Mouse (Mus musculus) heart, adult 2 months (tissue): Measurements from ENCODE around the gene Nans. TPM values are rescaled to one million over a fixed set of nuclear protein-coding genes. Genes with fewer than 3 reads are reported as not detected.
A peak's percentile ranks its signal among the peaks of the same experiment; 100 is the strongest.

Experiments used
- DNase-seq, 2 experiments: peaks; one replicate each; pipeline ENCODE4 v3.0.0; 2021
- H3K27ac ChIP-seq: fragments of 200-600 bp; 2 replicates; pipeline ENCODE4 v1.8.1; 2022
- H3K27me3 ChIP-seq: fragments of 200-500 bp; 2 replicates; pipeline ENCODE4 v1.6.1; 2012; ENCODE audit warnings: mild to moderate bottlenecking, low read length, inconsistent platforms, mixed read lengths; ENCODE audit not compliant: control insufficient read depth, insufficient read depth
- H3K36me3 ChIP-seq: fragments of 200-500 bp; 2 replicates; pipeline ENCODE4 v1.6.1; 2012; ENCODE audit warnings: low read length, inconsistent platforms; ENCODE audit not compliant: control insufficient read depth, insufficient read depth
- H3K4me1 ChIP-seq: fragments of 200-500 bp; 2 replicates; pipeline ENCODE4 v1.6.1; 2011; ENCODE audit warnings: low read length; ENCODE audit not compliant: control insufficient read depth, insufficient read depth
- H3K4me3 ChIP-seq: fragments of 200-600 bp; 2 replicates; pipeline ENCODE4 v1.8.1; 2022
- H3K79me2 ChIP-seq: fragments of 200-500 bp; replicated peaks from 2 replicates; pipeline ENCODE4 v1.6.1; 2012; ENCODE audit warnings: mild to moderate bottlenecking, inconsistent platforms, low read length, moderate library complexity, mixed read lengths; ENCODE audit not compliant: control insufficient read depth, insufficient read depth
- H3K9ac ChIP-seq: fragments of 200-500 bp; 2 replicates; pipeline ENCODE4 v1.6.1; 2012; ENCODE audit warnings: low read depth, mild to moderate bottlenecking, control low read depth, inconsistent platforms, low read length, mixed read lengths
- CTCF ChIP-seq: fragments of 200-600 bp; IDR thresholded peaks from 2 replicates; pipeline ENCODE4 v1.8.1; 2022; ENCODE audit warnings: antibody characterized with exemption, mild to moderate bottlenecking, moderate library complexity
- EP300 ChIP-seq: fragments of 200-500 bp; IDR thresholded peaks from 2 replicates; pipeline ENCODE4 v1.6.1; 2011; ENCODE audit warnings: low read depth, low read length, control low read depth; ENCODE audit not compliant: insufficient read depth
- POLR2A ChIP-seq: fragments of 200-500 bp; IDR thresholded peaks from 2 replicates; pipeline ENCODE4 v1.6.1; 2011; ENCODE audit warnings: mild to moderate bottlenecking, low read depth, low read length, control low read depth; ENCODE audit not compliant: insufficient read depth
- WGBS: fragments of 180-500 bp; shearing (Covaris S2); methylation state at CpG from one replicate; pipeline ENCODE4 v1.1.7; 2018; 5-methylcytosine and 5-hydroxymethylcytosine counted together
- intact Hi-C: fragments of 180-260 bp; cut with DNase I; formaldehyde crosslinking; loops from one replicate; pipeline ENCODE4 v1.15.1; 2025
- polyA plus RNA-seq: library from polyadenylated mRNA; depleted of rRNA; stranded (reverse); fragments of >200 nt; gene quantifications from 2 replicates; pipeline ENCODE4 v1.2.3, GENCODE M21; 2012
- total RNA-seq, 2 experiments: library from RNA; stranded (reverse); gene quantifications; 2 replicates each; pipeline ENCODE4 v1.2.3; 2021

Gene Nans
- total and polyA plus RNA-seq, 3 experiments: 11.3 to 16.4 (median 12.0) TPM

GRCm38 (mm10) chr4:46502606-46503502, 13.8 kb downstream of the Nans start:
- 82% methylated on average over 16 of the region's 16 CpGs for WGBS
- no peak overlapping the region for H3K9ac ChIP-seq
- no peak overlapping the region for H3K4me3 ChIP-seq
- H3K36me3 ChIP-seq: no peaks in the 10 kb centered on the region
- no peak for TF ChIP-seq EP300
- no peak for TF ChIP-seq POLR2A
- TF ChIP-seq CTCF: no peak
- no peak overlapping the region for H3K27ac ChIP-seq
- intact Hi-C loops: no loop called here
- no peak for DNase-seq
- no peaks in the 10 kb centered on the region for H3K79me2 ChIP-seq
- H3K4me1 ChIP-seq: no peaks in the 10 kb centered on the region
- no peaks in the 10 kb centered on the region for H3K27me3 ChIP-seq

GRCm38 (mm10) chr4:46503881-46504280, 14.8 kb downstream of the Nans start:
- intact Hi-C loops: no loop called here
- no peaks in the 10 kb centered on the region for H3K36me3 ChIP-seq

GRCm38 (mm10) chr4:46505361-46506057, 16.5 kb downstream of the Nans start:
- Histone ChIP-seq H3K36me3 (no peaks in the 10 kb centered on the region), H3K9ac (no peak overlapping the region), H3K4me3 (no peak overlapping the region), H3K27me3 (no peaks in the 10 kb centered on the region), H3K79me2 (no peaks in the 10 kb centered on the region), H3K4me1 (no peaks in the 10 kb centered on the region), H3K27ac (no peak overlapping the region)
- WGBS: 55% methylated on average over 8 of the region's 8 CpGs
- TF ChIP-seq EP300 (no peak), CTCF (no peak), POLR2A (no peak)
- DNase-seq: no peak
- intact Hi-C loops: loop anchor here (5.0 kb wide), 2 partner anchors 97 to 147 kb away; partner anchors contain the start of genes Coro2a and Tbc1d2

More at GRCm38 (mm10) chr4:46503881-46504280, 14.8 kb downstream of the Nans start:
- H3K79me2 ChIP-seq: no peaks in the 10 kb centered on the region
- no peak for TF ChIP-seq POLR2A
- no peak for TF ChIP-seq EP300
- no peak for TF ChIP-seq CTCF
- WGBS: 77% methylated on average over 3 of the region's 3 CpGs
- no peak overlapping the region for H3K27ac ChIP-seq
- H3K9ac ChIP-seq: no peak overlapping the region
- H3K4me3 ChIP-seq: no peak overlapping the region
- no peak for DNase-seq
- no peaks in the 10 kb centered on the region for H3K27me3 ChIP-seq
- H3K4me1 ChIP-seq: no peaks in the 10 kb centered on the region

GRCm38 (mm10) chr4:46506801-46507610, 18.0 kb downstream of the Nans start:
- H3K27me3 ChIP-seq: no peaks in the 10 kb centered on the region
- no peaks in the 10 kb centered on the region for H3K79me2 ChIP-seq
- H3K9ac ChIP-seq: peak overlapping the region; percentile 90
- intact Hi-C loops: loop anchor here (5.0 kb wide), 2 partner anchors 95 to 145 kb away; partner anchors contain the start of genes Coro2a and Tbc1d2
- TF ChIP-seq POLR2A (peak; percentile 85), EP300 (0 out of 2 replicates have a peak, but pooled peaks have one; percentile 16), CTCF (no peak)
- peak overlapping the region; percentile 77 for H3K4me3 ChIP-seq
- no peaks in the 10 kb centered on the region for H3K4me1 ChIP-seq
- H3K36me3 ChIP-seq: no peaks in the 10 kb centered on the region
- WGBS: 1% methylated on average over 82 of the region's 94 CpGs
- peak; percentile 97 for DNase-seq
- H3K27ac ChIP-seq: peak overlapping the region; percentile 71

DNA sequence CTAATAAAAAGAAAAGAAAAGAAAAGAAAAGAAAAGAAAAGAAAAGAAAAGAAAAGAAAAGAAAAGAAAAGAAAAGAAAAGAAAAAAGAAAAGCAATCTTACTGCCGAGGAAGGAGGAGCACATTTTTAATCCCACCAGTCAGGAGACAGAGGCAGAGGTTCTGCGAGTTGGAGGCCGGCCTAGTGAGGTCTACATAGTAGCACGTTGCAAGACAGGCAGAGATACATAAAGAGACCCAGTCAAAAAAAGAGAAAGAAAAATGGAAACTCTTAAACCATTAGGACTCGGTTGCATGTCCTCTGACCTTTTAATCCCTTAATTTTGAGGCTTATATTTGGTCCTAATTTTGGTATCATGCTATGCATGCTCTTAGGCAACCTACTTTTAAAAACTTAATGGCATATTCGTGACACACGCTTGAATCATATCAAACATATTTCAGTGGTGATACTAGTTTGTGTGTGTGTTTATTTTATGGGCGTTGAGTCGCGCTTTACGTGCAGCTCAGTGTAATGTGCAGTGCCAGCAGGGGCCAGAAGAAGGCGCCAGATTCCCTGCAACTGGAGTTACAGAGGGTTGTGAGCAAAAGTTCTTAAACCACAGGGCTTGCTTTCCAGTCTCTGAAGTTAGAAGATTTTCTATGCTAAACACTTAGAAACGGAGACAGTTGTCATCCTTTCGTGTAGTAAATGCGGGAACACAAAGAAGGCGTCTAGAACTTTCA, 18.9 kb downstream of the Nans start:
- DNase-seq: peak; percentile 79 to 84
- peak overlapping the region; percentile 6 for H3K27ac ChIP-seq
- no peaks in the 10 kb centered on the region for H3K36me3 ChIP-seq
- H3K27me3 ChIP-seq: no peaks in the 10 kb centered on the region
- intact Hi-C loops: loop anchor here (5.0 kb wide), 2 partner anchors 94 to 144 kb away; partner anchors contain the start of genes Coro2a and Tbc1d2
- H3K4me3 ChIP-seq: peak overlapping the region; percentile 45
- WGBS: 10% methylated on average over 16 of the region's 16 CpGs
- TF ChIP-seq EP300 (no peak), CTCF (peak; percentile 96), POLR2A (no peak)
- no peaks in the 10 kb centered on the region for H3K4me1 ChIP-seq
- H3K9ac ChIP-seq: no peak overlapping the region
- no peaks in the 10 kb centered on the region for H3K79me2 ChIP-seq
